Mouse (Mus musculus) heart, adult 2 months (tissue): ENCODE results near the gene Tssk2.
A peak's percentile ranks its signal among the peaks of the same experiment; 100 is the strongest.

ENCODE experiments used
- CTCF ChIP-seq: fragments of 200-600 bp; IDR thresholded peaks from 2 replicates; pipeline ENCODE4 v1.8.1; 2022; ENCODE audit warnings: antibody characterized with exemption, mild to moderate bottlenecking, moderate library complexity
- EP300 ChIP-seq: fragments of 200-500 bp; IDR thresholded peaks from 2 replicates; pipeline ENCODE4 v1.6.1; 2011; ENCODE audit warnings: low read depth, low read length, control low read depth; ENCODE audit not compliant: insufficient read depth
- POLR2A ChIP-seq: fragments of 200-500 bp; IDR thresholded peaks from 2 replicates; pipeline ENCODE4 v1.6.1; 2011; ENCODE audit warnings: mild to moderate bottlenecking, low read depth, low read length, control low read depth; ENCODE audit not compliant: insufficient read depth

DNA sequence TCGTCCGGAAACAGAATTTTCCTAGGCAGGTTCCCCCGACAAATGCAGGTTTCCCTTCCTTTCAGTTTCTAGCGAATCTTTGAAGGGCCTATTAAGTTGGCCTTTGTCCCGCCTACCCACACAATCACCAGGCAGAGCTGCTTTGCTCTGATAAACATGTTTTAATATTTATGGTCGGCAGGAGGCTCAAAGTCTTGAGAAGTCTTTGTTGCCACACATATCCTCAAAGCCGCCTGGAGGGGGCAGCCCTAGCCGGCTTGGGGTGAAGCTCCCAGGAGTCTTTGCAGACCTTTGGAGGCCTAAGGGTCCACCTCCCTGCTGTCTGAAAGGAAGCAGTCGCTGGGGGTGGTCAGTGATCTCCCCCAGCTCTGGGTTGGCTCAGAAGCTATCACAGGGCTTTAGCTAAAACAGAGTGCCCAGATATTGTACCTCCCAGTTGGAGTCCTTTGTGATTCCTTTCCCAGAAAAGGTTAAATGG lies 30.2 kb downstream of the Tssk2 start:
- TF ChIP-seq POLR2A (no peak), CTCF (peak; percentile 79), EP300 (no peak)
